Mouse (Mus musculus) C2C12 (cell line): ENCODE measurements around the gene Sept9. TPM values are rescaled to one million over a fixed set of nuclear protein-coding genes. Genes with fewer than 3 reads are reported as not detected.

Experiments used
- H3K27me3 ChIP-seq: one replicate; pipeline ENCODE4 v1.6.1; 2011; ENCODE audit not compliant: control insufficient read depth, insufficient read depth, insufficient read length
- H3K36me3 ChIP-seq: one replicate; pipeline ENCODE4 v1.6.1; 2011; ENCODE audit not compliant: control insufficient read depth, insufficient read depth
- H3K4me3 ChIP-seq: one replicate; pipeline ENCODE4 v1.5.1; 2011; ENCODE audit warnings: mild to moderate bottlenecking, control low read depth; ENCODE audit not compliant: poor library complexity, insufficient read depth, severe bottlenecking
- H3K79me2 ChIP-seq: one replicate; pipeline ENCODE4 v1.6.1; 2011; ENCODE audit not compliant: control insufficient read depth, insufficient read depth
- H3K79me3 ChIP-seq: one replicate; pipeline ENCODE4 v1.6.1; 2011; ENCODE audit warnings: low read depth, control low read depth
- H3ac ChIP-seq: one replicate; pipeline ENCODE3; 2011; ENCODE audit warnings: low read depth; ENCODE audit not compliant: control insufficient read depth, insufficient read length
- CEBPB ChIP-seq: IDR thresholded peaks from one replicate; pipeline ENCODE4 v1.6.1; 2011; ENCODE audit warnings: low read depth, mild to moderate bottlenecking, control low read depth, moderate library complexity
- CTCF ChIP-seq: IDR thresholded peaks from one replicate; pipeline ENCODE4 v1.5.1; 2011; ENCODE audit not compliant: control insufficient read depth, insufficient read depth, insufficient read length
- FOSL1 ChIP-seq: IDR thresholded peaks from one replicate; pipeline ENCODE4 v1.8.0; 2011; ENCODE audit warnings: mild to moderate bottlenecking, low read length; ENCODE audit not compliant: poor library complexity, insufficient read depth, severe bottlenecking
- MAX ChIP-seq: IDR thresholded peaks from one replicate; pipeline ENCODE4 v1.6.1; 2011; ENCODE audit warnings: mild to moderate bottlenecking, control low read depth
- MYOD1 ChIP-seq: IDR thresholded peaks from one replicate; pipeline ENCODE4 v1.6.1; 2011; ENCODE audit warnings: low read depth; ENCODE audit not compliant: control insufficient read depth, insufficient read length
- MYOG ChIP-seq: IDR thresholded peaks from one replicate; pipeline ENCODE4 v1.6.1; 2011; ENCODE audit not compliant: control insufficient read depth, insufficient read length; ENCODE audit errors: extremely low read depth
- USF1 ChIP-seq: IDR thresholded peaks from one replicate; pipeline ENCODE4 v1.6.1; 2011; ENCODE audit warnings: low read depth, mild to moderate bottlenecking, control low read depth, moderate library complexity
- polyA plus RNA-seq: library from polyadenylated mRNA; unstranded; fragments of >200 nt; fragmentation: generic; extraction: Trizol; gene quantifications from one replicate; pipeline ENCODE4 v1.2.1, GENCODE M21; 2012; ENCODE audit warnings: missing spikeins

The Sept9 gene
- polyA plus RNA-seq, 1 experiment: 266 TPM

DNA sequence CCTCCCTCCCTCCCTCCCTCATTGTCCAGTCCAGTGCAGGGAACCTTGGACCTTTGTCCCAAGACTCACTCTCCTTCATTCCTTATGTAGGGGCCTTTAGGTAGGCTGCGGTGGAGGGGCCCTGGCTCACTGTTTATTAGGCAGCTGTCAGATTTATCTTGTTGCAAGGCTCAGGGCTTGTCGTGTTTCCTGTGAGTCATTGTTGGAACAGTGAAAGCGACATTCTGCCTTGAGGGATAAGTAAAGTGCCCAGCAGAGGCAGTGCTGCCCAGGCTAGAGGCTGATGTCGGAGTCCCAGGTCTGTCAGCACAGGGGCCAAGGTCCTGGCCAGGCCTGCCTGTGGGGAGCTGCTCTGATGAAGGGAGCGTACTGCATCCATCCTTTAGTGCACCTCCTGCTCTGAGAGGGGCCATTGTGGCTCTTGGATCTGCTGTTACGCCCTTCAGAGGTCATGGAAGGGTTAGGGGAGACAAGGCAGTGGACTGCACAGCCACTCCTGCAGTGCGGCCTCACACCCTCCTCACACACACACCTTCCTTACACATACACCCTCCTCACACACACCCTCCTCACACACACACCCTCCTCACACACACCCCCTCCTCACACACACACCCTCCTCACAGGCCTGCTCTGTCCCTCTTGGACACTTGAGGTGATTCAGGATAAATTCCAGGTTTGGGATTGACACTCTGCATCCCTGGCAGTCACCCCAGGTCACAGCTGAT, 45.2 kb upstream of the Sept9 start:
- Histone ChIP-seq H3ac (no peak overlapping the region), H3K79me2 (no peaks in the 10 kb centered on the region), H3K36me3 (peaks cover 65% of the 10 kb centered on the region), H3K4me3 (no peak overlapping the region), H3K79me3 (no peaks in the 10 kb centered on the region), H3K27me3 (no peaks in the 10 kb centered on the region)
- TF ChIP-seq MAX (no peak), USF1 (no peak), MYOD1 (peak; percentile 39)

DNA sequence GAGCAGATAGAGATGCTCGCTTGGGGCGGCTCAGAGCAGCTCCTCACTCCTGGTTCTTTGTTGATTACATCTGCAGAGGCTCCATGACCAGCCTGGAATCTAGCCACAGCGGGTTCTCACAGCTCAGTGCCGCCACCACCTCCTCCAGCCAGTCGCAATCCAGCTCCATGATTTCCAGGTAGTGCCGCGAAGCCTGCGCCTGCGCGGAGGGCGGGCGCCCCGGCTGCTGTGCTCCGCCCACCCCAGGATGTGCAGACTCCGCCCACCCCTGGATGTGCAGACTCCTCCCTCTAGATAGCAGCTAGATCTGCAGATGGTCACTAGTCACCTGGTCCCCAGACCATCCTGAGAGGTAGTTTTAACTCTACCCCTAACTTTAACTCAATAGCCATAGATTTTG, 42.7 kb upstream of the Sept9 start:
- peaks cover 40% of the 10 kb centered on the region for H3K36me3 ChIP-seq
- TF ChIP-seq CEBPB: no peak
- TF ChIP-seq MAX: no peak
- no peak for TF ChIP-seq FOSL1
- no peak for TF ChIP-seq MYOG
- TF ChIP-seq CTCF: no peak
- no peak for TF ChIP-seq USF1
- no peak for TF ChIP-seq MYOD1

GRCm38 (mm10) chr11:117158343-117158742, 41.1 kb upstream of the Sept9 start:
- TF ChIP-seq MYOD1: no peak
- no peak overlapping the region for H3K4me3 ChIP-seq
- no peaks in the 10 kb centered on the region for H3K79me3 ChIP-seq
- H3ac ChIP-seq: no peak overlapping the region
- peaks cover 39% of the 10 kb centered on the region for H3K36me3 ChIP-seq
- H3K27me3 ChIP-seq: no peaks in the 10 kb centered on the region
- H3K79me2 ChIP-seq: no peaks in the 10 kb centered on the region

More for the DNA sequence above, 42.7 kb upstream of the Sept9 start:
- Histone ChIP-seq H3K4me3 (no peak overlapping the region), H3ac (no peak overlapping the region), H3K79me3 (no peaks in the 10 kb centered on the region), H3K27me3 (no peaks in the 10 kb centered on the region), H3K79me2 (no peaks in the 10 kb centered on the region)

DNA sequence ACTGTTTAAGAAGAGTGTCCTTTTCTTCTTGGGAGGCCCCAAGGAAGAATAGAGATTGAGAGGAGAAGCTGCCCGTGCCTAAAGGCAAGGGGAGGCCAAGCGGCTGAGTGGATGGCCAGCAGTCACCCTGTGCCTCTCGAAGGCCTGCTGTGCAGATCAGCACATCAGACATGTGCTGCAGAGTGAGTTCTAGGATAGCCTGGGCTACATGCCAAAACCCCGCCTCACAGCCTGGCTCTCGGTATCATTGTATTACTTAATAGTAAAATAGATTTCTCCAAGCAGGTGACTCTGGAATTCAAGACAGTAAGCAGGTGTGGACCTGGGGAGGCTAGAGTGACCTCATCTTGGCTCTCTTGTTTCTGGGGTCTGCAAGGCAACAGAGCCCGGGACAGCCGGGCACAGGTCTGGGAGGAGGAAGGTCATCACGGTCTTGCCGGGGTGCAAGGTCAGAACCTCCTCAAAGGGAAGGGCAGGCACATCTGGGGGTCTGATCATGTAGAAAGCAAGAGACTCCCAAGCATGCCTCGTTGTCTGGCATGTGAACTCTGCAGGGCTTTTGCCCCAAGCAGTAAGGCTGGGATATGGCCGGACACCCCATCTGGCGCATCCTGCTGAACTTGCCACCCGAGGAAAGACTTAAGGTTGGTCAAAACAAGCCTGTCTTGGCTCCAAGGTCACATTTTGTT, 40.1 kb upstream of the Sept9 start:
- no peak overlapping the region for H3K4me3 ChIP-seq
- H3K79me3 ChIP-seq: no peaks in the 10 kb centered on the region
- H3ac ChIP-seq: no peak overlapping the region
- H3K27me3 ChIP-seq: no peaks in the 10 kb centered on the region
- H3K36me3 ChIP-seq: peaks cover 36% of the 10 kb centered on the region
- H3K79me2 ChIP-seq: no peaks in the 10 kb centered on the region
- TF ChIP-seq MYOG: no peak
- TF ChIP-seq MAX: no peak
- no peak for TF ChIP-seq MYOD1
- no peak for TF ChIP-seq USF1
- TF ChIP-seq CTCF: no peak
- no peak for TF ChIP-seq FOSL1
- no peak for TF ChIP-seq CEBPB

DNA sequence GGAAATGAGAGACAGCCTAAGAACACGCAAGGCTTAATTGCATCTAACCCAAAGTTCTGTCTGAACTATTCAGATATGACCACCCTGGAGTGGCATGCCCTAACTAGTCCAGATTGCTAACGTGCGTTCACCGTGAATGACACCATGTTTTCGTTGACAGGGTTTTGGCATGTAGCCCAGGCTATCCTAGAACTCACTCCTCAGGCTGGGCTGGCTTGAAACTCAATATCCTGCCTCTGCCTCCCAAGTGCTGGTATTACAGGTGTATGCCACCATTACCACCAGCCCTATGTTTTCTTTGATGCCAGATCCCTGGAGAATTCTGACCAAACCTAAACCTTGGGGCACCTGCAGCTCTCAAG, 39.5 kb upstream of the Sept9 start:
- H3ac ChIP-seq: no peak overlapping the region
- H3K27me3 ChIP-seq: no peaks in the 10 kb centered on the region
- TF ChIP-seq MAX (no peak), CEBPB (no peak), MYOG (no peak), FOSL1 (no peak), MYOD1 (no peak), CTCF (no peak), USF1 (no peak)
- H3K36me3 ChIP-seq: peaks cover 35% of the 10 kb centered on the region
- no peak overlapping the region for H3K4me3 ChIP-seq
- H3K79me2 ChIP-seq: no peaks in the 10 kb centered on the region
- H3K79me3 ChIP-seq: no peaks in the 10 kb centered on the region

DNA sequence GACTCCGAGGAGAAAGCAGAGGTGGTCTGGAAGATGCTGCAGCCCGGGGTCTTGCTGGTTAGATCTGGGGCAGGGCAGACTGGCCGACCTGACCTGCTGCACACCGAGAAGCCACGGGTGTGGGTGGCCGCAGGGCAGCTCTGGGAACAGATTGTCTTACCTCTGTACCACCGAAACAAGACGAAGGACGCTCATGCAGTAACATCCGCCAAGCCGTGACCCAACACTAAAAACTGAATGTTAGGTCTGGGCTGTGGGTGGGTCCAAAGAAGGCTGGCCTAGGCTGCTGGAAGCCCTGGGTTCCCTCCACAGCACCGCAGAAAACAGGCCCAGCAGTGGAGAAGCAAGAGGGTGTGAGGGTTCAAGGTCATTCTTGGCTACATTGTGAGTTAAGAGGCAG, 38.7 kb upstream of the Sept9 start:
- TF ChIP-seq MAX (no peak), MYOD1 (no peak), MYOG (no peak), CTCF (no peak), USF1 (no peak), FOSL1 (no peak), CEBPB (no peak)
- Histone ChIP-seq H3ac (no peak overlapping the region), H3K27me3 (no peaks in the 10 kb centered on the region), H3K79me3 (no peaks in the 10 kb centered on the region), H3K79me2 (no peaks in the 10 kb centered on the region), H3K4me3 (no peak overlapping the region), H3K36me3 (peaks cover 27% of the 10 kb centered on the region)
